Mouse (Mus musculus) midbrain, embryonic 12.5 days (tissue): ENCODE results near the gene Dapk1. TPM values are rescaled to one million over a fixed set of nuclear protein-coding genes. Genes with fewer than 3 reads are reported as not detected.

Experiments
- ATAC-seq: fragments of 200-750 bp; cut with Nextera tagmentation; 2 replicates; pipeline ENCODE4 v1.8.0; 2017; ENCODE audit warnings: low read depth, moderate TSS enrichment, moderate library complexity; ENCODE audit not compliant: low FRiP score
- H3K27ac ChIP-seq: fragments of 300-500 bp; sonication (generic); replicated peaks from 2 replicates; pipeline ENCODE4 v1.5.1; 2016; ENCODE audit warnings: mild to moderate bottlenecking
- H3K27me3 ChIP-seq: fragments of 300-500 bp; sonication (generic); 2 replicates; pipeline ENCODE4 v1.6.1; 2016; ENCODE audit warnings: mild to moderate bottlenecking
- H3K36me3 ChIP-seq: fragments of 300-500 bp; sonication (generic); 2 replicates; pipeline ENCODE4 v1.6.1; 2016
- H3K4me1 ChIP-seq: fragments of 300-500 bp; sonication (generic); 2 replicates; pipeline ENCODE4 v1.6.1; 2016
- H3K4me2 ChIP-seq: fragments of 300-500 bp; sonication (generic); replicated peaks from 2 replicates; pipeline ENCODE4 v1.6.1; 2016; ENCODE audit warnings: mild to moderate bottlenecking, moderate library complexity
- H3K4me3 ChIP-seq: fragments of 300-500 bp; sonication (generic); 2 replicates; pipeline ENCODE4 v1.5.1; 2016; ENCODE audit warnings: mild to moderate bottlenecking
- H3K9ac ChIP-seq: fragments of 300-500 bp; sonication (generic); replicated peaks from 2 replicates; pipeline ENCODE4 v1.6.1; 2016; ENCODE audit warnings: mild to moderate bottlenecking, moderate library complexity
- H3K9me3 ChIP-seq: fragments of 300-500 bp; sonication (generic); 2 replicates; pipeline ENCODE4 v1.6.1; 2016; ENCODE audit warnings: mild to moderate bottlenecking
- WGBS: fragments of 180-500 bp; shearing (Covaris S2); methylation state at CpG from one replicate; pipeline ENCODE4 v1.1.7; 2016; 5-methylcytosine and 5-hydroxymethylcytosine counted together
- polyA plus RNA-seq: library from polyadenylated mRNA; unstranded; fragments of >200 nt; fragmentation: Nextera tagmentation; extraction: Ambion mirVana; gene quantifications from 2 replicates; pipeline ENCODE4 v1.2.1, GENCODE M21; 2016

Gene Dapk1
- polyA plus RNA-seq, 1 experiment from 2014 or later, result 36.7 TPM

GRCm38 (mm10) chr13:60619723-60620122 is 18.0 kb downstream of the Dapk1 start:
- no peak overlapping the region for H3K9ac ChIP-seq
- H3K9me3 ChIP-seq, result no peaks in the 10 kb centered on the region
- H3K4me1 ChIP-seq, result peaks cover 47% of the 10 kb centered on the region
- WGBS, result 58% methylated on average over 6 of the region's 6 CpGs
- H3K27me3 ChIP-seq, result no peaks in the 10 kb centered on the region; the same call in 1 of the 2 replicates
- H3K36me3 ChIP-seq, result no peaks in the 10 kb centered on the region
- no peak overlapping the region for H3K27ac ChIP-seq
- H3K4me2 ChIP-seq, result no peak overlapping the region
- no peak overlapping the region for H3K4me3 ChIP-seq
- ATAC-seq, result no peak

GRCm38 (mm10) chr13:60621411-60621965 is 19.7 kb downstream of the Dapk1 start:
- Histone ChIP-seq H3K9me3 (no peaks in the 10 kb centered on the region), H3K36me3 (no peaks in the 10 kb centered on the region), H3K27ac (no peak overlapping the region), H3K4me3 (no peak overlapping the region), H3K4me2 (no peak overlapping the region), H3K27me3 (no peaks in the 10 kb centered on the region), H3K4me1 (peaks cover 33% of the 10 kb centered on the region), H3K9ac (no peak overlapping the region)
- no peak for ATAC-seq
- 54% methylated on average over 4 of the region's 4 CpGs for WGBS

GRCm38 (mm10) chr13:60625581-60625980 is 23.8 kb downstream of the Dapk1 start:
- no peak overlapping the region for H3K4me3 ChIP-seq
- H3K4me2 ChIP-seq, result no peak overlapping the region
- H3K27me3 ChIP-seq, result no peaks in the 10 kb centered on the region
- no peak for ATAC-seq
- no peak overlapping the region for H3K27ac ChIP-seq
- H3K9ac ChIP-seq, result no peak overlapping the region
- no peaks in the 10 kb centered on the region for H3K9me3 ChIP-seq
- H3K4me1 ChIP-seq, result peaks cover 24% of the 10 kb centered on the region
- no peaks in the 10 kb centered on the region for H3K36me3 ChIP-seq
- 83% methylated on average over 7 of the region's 7 CpGs for WGBS

GRCm38 (mm10) chr13:60627843-60628656 is 26.3 kb downstream of the Dapk1 start:
- peaks cover 11% of the 10 kb centered on the region for H3K4me1 ChIP-seq
- WGBS, result 16% methylated on average over 15 of the region's 15 CpGs
- no peaks in the 10 kb centered on the region for H3K27me3 ChIP-seq
- no peaks in the 10 kb centered on the region for H3K36me3 ChIP-seq
- no peaks in the 10 kb centered on the region for H3K9me3 ChIP-seq
- no peak overlapping the region for H3K4me2 ChIP-seq
- H3K9ac ChIP-seq, result no peak overlapping the region
- no peak overlapping the region for H3K4me3 ChIP-seq
- no peak overlapping the region for H3K27ac ChIP-seq
- peak; percentile 57 for ATAC-seq

- Histone ChIP-seq H3K27ac (no peak overlapping the region), H3K27me3 (no peaks in the 10 kb centered on the region), H3K4me1 (peaks cover 16% of the 10 kb centered on the region), H3K4me3 (no peak overlapping the region), H3K4me2 (no peak overlapping the region), H3K9ac (no peak overlapping the region), H3K36me3 (no peaks in the 10 kb centered on the region), H3K9me3 (no peaks in the 10 kb centered on the region)
- WGBS, result 8% methylated on average over 2 of the region's 2 CpGs
- ATAC-seq, result no peak
Measured at GRCm38 (mm10) chr13:60628657-60628950, 26.9 kb downstream of the Dapk1 start.

GRCm38 (mm10) chr13:60629419-60629818 is 27.7 kb downstream of the Dapk1 start:
- Histone ChIP-seq H3K27ac (no peak overlapping the region), H3K36me3 (no peaks in the 10 kb centered on the region), H3K27me3 (no peaks in the 10 kb centered on the region), H3K9me3 (no peaks in the 10 kb centered on the region), H3K4me2 (no peak overlapping the region), H3K4me1 (peaks cover 23% of the 10 kb centered on the region), H3K9ac (no peak overlapping the region), H3K4me3 (no peak overlapping the region)
- WGBS, result 91% methylated on average over 9 of the region's 9 CpGs
- no peak for ATAC-seq

- Histone ChIP-seq H3K27me3 (no peaks in the 10 kb centered on the region), H3K4me1 (peaks cover 18% of the 10 kb centered on the region), H3K27ac (peak overlapping the region; percentile 31), H3K36me3 (no peaks in the 10 kb centered on the region), H3K9ac (no peak overlapping the region), H3K4me3 (no peak overlapping the region), H3K9me3 (no peaks in the 10 kb centered on the region), H3K4me2 (0 out of 2 replicates have a peak overlapping the region, but pooled peaks have one; percentile 13)
- peak; percentile 65; the same call in 1 of the 2 replicates for ATAC-seq
- 23% methylated on average over 6 of the region's 6 CpGs for WGBS
Measured at GRCm38 (mm10) chr13:60633945-60634344, 32.2 kb downstream of the Dapk1 start.

GRCm38 (mm10) chr13:60635636-60636035 is 33.9 kb downstream of the Dapk1 start:
- Histone ChIP-seq H3K4me1 (peaks cover 21% of the 10 kb centered on the region), H3K27me3 (no peaks in the 10 kb centered on the region), H3K4me3 (no peak overlapping the region), H3K36me3 (no peaks in the 10 kb centered on the region), H3K27ac (no peak overlapping the region), H3K9ac (no peak overlapping the region), H3K9me3 (no peaks in the 10 kb centered on the region), H3K4me2 (no peak overlapping the region)
- 79% methylated on average over 6 of the region's 6 CpGs for WGBS
- no peak for ATAC-seq

- Histone ChIP-seq H3K27me3 (no peaks in the 10 kb centered on the region), H3K4me1 (peaks cover 8% of the 10 kb centered on the region), H3K9ac (no peak overlapping the region), H3K36me3 (no peaks in the 10 kb centered on the region), H3K4me3 (no peak overlapping the region), H3K9me3 (no peaks in the 10 kb centered on the region), H3K4me2 (no peak overlapping the region), H3K27ac (no peak overlapping the region)
- no peak for ATAC-seq
- 71% methylated on average over 11 of the region's 11 CpGs for WGBS
Measured at GRCm38 (mm10) chr13:60639482-60640055, 37.8 kb downstream of the Dapk1 start.

- Histone ChIP-seq H3K27me3 (no peaks in the 10 kb centered on the region), H3K36me3 (no peaks in the 10 kb centered on the region), H3K4me2 (no peak overlapping the region), H3K9me3 (no peaks in the 10 kb centered on the region), H3K4me1 (peaks cover 3% of the 10 kb centered on the region; the same call in 1 of the 2 replicates), H3K4me3 (no peak overlapping the region), H3K9ac (no peak overlapping the region), H3K27ac (no peak overlapping the region)
- ATAC-seq, result no peak
- 93% methylated on average over 7 of the region's 7 CpGs for WGBS
Measured at GRCm38 (mm10) chr13:60640420-60640819, 38.7 kb downstream of the Dapk1 start.

GRCm38 (mm10) chr13:60644457-60644889 is 42.7 kb downstream of the Dapk1 start:
- 85% methylated on average over 5 of the region's 5 CpGs for WGBS
- Histone ChIP-seq H3K4me3 (no peak overlapping the region), H3K9me3 (no peaks in the 10 kb centered on the region), H3K4me1 (peaks cover 3% of the 10 kb centered on the region; the same call in 1 of the 2 replicates), H3K27me3 (no peaks in the 10 kb centered on the region), H3K36me3 (0 out of 2 replicates have a peak, but pooled peaks cover 7% of the 10 kb centered on the region), H3K9ac (no peak overlapping the region), H3K4me2 (no peak overlapping the region), H3K27ac (no peak overlapping the region)
- ATAC-seq, result no peak

- Histone ChIP-seq H3K9ac (no peak overlapping the region), H3K4me3 (no peak overlapping the region), H3K9me3 (no peaks in the 10 kb centered on the region), H3K4me2 (no peak overlapping the region), H3K36me3 (0 out of 2 replicates have a peak, but pooled peaks cover 7% of the 10 kb centered on the region), H3K27me3 (no peaks in the 10 kb centered on the region), H3K4me1 (no peaks in the 10 kb centered on the region), H3K27ac (no peak overlapping the region)
- 97% methylated on average over 3 of the region's 3 CpGs for WGBS
- no peak for ATAC-seq
Measured at GRCm38 (mm10) chr13:60646791-60647190, 45.0 kb downstream of the Dapk1 start.
